Mouse (Mus musculus) retina, postnatal 7 days (tissue): ENCODE data around the gene Zdhhc21.

Experiments used
- DNase-seq: peaks from one replicate; pipeline ENCODE4 v3.0.0-alpha.2; 2012; ENCODE audit warnings: low read depth, low spot score

Zdhhc21 gene

DNA sequence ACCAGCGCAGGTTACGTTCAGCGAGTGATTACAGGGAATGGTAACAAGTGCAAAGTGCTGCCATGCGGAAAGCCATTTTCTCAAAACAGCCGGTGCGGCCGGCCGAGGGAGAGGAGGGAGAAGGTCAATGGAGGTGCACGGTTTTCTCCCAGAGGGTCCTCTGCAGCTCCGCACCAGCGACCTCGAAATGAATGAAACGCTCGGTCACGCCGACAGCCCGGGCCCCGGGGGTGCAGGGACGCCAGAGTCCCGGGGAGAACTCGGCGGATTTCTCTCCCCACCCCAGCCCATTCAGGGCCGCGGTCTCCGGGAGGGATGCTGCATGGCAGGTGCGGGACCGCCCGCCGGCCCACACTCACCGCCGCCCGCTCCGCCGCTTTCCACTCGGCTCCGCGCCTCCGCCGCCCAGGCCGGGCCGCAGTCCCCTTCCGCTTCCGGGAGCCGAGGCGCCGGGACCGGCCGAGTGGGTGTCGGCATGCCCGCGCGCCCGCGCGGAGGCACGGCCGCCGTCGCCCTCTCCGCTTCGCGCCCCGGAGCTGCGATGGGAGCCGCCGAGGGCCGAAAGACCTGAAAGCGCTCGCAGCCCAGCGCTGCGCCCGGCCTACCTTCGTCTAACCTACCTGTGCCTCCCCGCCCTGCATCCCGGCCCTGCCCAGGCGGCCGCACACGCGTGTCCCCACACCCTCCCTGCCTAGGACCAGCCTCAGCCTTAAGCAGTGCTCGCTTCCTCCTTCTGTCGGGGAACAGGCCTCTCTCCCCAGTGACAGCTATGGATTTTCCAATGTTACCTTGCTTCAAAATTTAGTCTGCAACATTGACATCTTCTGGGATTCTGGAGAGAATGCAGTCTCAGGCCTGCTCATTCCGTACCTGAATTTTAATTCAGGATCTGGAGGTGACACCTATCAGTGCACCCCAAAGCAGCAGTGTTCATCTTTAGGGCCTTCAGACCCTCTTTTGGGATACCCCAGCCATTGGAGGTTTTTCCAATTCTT is at the start of gene Zdhhc21:
Zdhhc21 (minus strand) TSS at position 828 of the 995 bp plus-strand sequence.
- peak; percentile 55 for DNase-seq

DNA sequence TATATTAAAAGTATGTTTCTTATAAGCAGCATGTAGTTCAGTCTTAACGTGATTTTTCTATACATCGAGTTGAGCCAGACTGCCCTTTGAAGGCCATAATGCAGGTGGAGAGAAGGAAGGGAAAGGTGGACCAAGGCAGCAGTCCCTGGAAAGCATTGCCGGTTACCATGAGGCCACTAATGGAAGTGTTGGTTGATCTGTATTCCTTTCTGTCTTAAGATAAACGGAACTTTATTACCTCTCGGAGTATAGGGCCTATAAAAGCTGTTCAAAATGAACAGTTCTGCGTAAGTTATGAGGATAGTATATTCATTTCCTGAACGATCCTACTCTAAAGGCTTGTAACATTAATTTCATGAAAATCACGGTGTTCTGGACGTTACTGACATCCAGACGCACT is 35.5 kb upstream of the Zdhhc21 start:
- DNase-seq: no peak

DNA sequence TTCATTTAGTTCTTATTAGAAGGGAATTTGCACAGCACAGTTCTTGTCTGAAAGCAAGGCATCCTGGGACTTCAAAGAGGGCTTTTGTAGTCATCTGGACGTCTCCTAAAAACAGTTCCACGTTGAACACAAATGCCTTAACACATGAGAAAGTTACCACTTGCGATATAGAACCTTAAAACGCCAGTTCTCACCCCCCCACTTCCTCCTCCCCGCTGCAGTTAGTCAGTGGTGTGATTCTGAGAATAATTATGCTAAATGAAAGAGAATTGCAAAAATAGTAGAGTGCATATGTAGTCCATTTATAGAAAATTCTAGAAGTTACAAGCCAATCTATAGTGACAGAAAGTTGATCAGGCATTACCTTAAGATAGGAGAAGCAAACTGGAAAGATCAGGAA is 32.5 kb upstream of the Zdhhc21 start:
- DNase-seq: no peak

DNA sequence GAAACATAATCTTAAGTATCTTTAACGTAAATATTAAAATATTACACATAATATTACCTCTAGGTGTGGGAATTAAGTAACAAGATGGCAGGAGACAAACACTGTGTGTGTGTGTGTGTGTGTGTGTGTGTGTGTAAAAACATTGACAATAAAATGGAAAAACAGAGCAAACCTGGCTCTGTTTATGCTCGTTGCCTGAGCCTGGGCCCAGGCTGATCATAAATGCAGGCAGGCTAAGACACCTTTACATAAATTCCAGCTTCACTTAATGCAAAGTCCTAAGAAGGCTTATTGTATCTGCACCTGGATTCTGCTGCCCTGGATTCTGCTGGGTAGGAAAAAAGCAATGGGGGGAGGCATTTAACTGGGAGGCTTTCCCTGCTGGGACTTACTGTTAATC is 31.8 kb upstream of the Zdhhc21 start:
- DNase-seq: no peak

GRCm38 (mm10) chr4:82891049-82891448 is 31.3 kb upstream of the Zdhhc21 start:
- DNase-seq: no peak

DNA sequence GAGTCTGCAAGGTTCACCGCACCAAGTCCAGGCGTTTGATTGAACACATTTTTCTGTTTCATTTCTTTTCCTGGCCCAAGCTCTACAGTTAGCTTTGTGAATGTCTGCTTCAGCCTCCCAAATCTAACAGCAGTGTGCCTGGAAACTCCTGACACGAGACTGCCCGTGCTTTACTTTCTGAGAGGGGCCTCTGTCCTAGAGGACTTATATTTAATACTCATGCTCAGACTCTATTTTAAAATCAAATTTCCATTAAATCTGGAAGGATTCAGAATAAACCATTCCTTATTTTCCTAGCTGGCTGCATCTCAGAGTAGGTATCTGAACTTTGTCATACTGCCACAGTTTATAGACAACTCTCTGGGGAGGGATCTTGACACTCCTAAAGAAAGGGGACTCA is 30.8 kb upstream of the Zdhhc21 start:
- no peak for DNase-seq

DNA sequence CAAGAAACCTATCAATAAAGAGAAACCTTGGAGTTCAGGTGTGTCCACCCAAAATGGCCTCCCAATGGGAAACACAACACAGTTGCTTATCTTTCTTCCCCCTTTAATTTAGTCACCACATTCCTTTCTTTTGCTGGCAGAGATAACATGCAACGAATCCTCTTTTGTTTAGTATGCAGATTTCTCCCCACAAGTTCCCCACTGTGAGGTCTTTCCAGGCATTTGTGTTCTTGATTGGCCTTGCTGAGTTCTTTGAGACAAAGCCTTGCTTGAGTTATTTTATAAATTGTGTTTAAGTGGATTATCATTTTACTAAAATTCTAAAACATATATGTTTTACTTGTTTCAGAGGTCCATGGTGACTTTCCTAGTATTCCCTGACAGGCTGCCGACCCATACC is 26.4 kb upstream of the Zdhhc21 start:
- no peak for DNase-seq

- no peak for DNase-seq
These were observed 25.8 kb upstream of the Zdhhc21 start for GRCm38 (mm10) chr4:82885535-82885913.

DNA sequence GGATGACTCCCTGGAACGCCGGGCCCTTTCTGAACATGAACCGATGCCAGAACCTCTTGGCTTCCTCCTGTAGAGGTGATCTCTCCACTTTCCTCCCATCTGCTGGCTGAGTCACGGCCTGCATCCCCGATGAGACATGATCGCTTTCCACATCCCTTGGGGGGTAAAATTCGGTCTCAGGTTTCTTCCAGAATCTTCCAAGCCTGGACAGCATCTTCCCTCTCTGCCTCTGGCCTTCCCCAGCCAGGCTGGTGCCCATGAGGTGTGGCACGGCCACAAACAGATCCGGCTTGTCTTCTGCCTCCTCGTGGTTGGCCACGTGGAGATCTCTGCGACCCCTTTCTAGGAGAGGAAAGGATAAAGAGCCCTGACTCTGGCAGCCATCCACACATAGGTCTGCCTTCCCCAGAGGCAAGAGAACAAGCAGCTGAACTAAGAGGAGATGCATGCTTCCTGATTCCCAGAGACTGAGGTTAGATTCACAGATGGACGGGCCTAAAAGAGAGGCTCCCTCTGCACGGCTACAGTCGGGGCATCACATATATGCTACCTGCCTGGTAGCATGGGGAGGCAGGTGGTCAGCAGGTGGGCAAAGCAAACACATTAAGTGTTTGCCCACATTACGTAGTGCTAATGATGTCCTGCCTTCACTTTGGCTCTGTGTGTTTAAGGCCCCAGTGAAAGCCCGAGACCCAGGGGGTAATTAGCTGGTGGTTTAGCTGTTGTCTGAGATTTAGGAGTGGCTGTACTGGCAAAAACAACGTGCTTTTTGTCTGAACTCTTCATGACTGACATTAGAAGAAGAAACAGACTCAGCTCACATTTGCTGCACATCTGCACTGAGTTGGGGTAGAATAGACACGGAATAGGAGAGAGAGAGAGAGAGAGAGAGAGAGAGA is 25.1 kb upstream of the Zdhhc21 start, which contains the start of gene Cer1:
Cer1 (minus strand) TSS at position 513 of the 899 bp plus-strand sequence.
- no peak for DNase-seq

- no peak for DNase-seq
These were observed 22.7 kb upstream of the Zdhhc21 start for GRCm38 (mm10) chr4:82882500-82882899.

GRCm38 (mm10) chr4:82881366-82881765 is 21.6 kb upstream of the Zdhhc21 start:
- no peak for DNase-seq

DNA sequence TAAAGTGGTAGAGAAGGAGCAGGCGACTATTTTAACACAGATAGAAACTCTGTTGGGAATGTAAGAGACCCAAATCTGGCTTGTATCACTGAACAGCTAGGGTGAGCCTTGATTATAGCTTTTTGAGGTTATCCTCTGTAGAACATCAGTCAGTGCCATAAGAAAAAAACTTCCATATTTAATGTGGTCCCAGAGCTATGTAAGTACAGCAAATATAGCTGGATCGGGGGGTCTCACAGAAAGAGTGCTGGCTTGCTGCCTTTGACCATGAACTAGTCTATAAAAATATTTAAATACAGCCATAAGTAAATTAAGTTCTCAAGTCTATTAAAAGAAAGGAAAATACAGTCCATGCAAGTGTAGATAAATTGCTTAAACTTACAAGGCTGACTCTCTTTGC is 20.5 kb upstream of the Zdhhc21 start:
- DNase-seq: no peak

- DNase-seq: no peak
These were observed 19.4 kb upstream of the Zdhhc21 start for GRCm38 (mm10) chr4:82879152-82879551.

DNA sequence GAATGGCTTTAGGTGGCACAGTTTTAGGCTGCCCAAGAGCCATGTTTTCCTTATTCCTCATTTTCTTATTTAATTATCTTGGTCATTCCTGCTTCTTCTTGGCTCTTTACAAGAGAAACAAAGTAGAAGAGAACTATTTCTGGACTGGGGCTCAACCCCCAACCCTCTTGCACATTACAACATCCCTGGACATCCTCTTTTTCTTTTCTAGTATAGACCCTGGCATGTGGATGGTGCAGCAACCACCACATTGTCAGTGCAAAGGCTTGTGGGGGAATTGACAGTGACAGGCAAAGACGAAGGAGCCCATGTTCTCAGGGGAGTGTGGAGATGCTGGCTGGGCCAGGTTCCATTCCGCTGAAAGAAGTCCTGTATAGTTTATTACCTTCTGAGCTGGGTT is 16.9 kb upstream of the Zdhhc21 start:
- no peak for DNase-seq

- DNase-seq: no peak
These were observed 15.8 kb upstream of the Zdhhc21 start for GRCm38 (mm10) chr4:82875532-82875931.

- DNase-seq: no peak
These were observed 15.0 kb upstream of the Zdhhc21 start for GRCm38 (mm10) chr4:82874791-82875190.

DNA sequence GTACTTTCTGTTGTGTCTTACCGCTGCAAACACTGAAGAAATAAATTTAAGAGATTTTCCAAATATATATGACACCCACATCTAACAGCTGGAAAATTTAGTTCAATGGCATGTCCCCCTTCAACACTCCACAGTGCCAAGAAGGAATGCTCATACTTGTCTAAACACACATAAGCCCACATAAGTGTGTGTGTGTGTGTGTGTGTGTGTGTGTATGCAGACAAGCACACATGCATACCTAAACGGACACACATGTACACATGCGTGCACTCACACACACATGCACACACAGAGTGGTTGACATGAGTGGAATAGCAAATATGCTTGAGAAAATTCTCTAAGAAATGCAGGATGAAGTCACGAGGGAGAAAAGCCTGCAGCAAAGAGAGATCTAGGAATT is 12.8 kb upstream of the Zdhhc21 start:
- no peak for DNase-seq

DNA sequence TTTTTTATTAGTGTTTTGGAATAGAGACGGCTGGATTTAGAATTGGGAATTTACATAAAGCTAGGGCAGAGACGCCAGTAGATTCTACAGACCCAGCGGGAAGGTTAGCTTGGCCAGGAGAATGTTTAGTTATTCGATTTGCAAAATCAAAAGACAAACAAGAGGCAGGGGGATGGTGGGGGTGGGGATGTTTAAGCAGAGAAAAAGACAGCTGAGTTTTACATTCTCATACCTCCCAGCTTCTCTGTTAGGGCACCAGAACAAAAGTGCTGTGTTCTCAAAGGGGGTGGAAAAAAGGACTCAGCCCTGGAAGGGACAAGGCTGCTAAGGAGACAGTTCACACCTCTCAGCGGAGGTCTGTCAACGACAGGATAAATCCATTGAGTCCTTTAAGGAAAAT is 12.4 kb upstream of the Zdhhc21 start:
- no peak for DNase-seq

- DNase-seq: no peak
These were observed 11.2 kb upstream of the Zdhhc21 start for GRCm38 (mm10) chr4:82870931-82871330.

- DNase-seq: no peak
These were observed 8.1 kb upstream of the Zdhhc21 start for GRCm38 (mm10) chr4:82867731-82868445.

DNA sequence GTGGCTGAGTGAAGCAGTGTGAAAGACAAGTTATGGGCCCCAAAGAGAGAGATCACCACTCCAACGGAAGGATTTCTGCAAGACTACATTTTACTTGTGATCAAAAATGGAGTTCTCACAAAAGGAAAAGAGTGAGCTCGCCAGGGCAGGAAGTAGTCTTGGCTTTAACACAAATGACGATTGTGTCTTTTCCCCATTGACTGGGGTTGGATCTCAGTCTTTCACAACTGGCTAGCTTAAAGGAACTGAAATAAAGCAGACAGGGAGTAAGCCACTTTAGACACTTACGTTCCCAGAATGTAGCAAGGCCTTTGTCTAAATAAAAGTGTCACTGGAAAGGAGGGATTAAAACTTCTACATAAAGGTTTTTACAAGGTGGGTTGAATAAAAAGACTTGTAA is 7.4 kb upstream of the Zdhhc21 start:
- DNase-seq: no peak
